Mouse (Mus musculus) bone marrow macrophage, adult 2 months (primary cell): ENCODE results near the gene Ampd3.

Source experiments
- CTCF ChIP-seq: IDR thresholded peaks from 2 replicates; pipeline ENCODE4 v1.5.1; 2012; ENCODE audit warnings: low read depth, mild to moderate bottlenecking, low read length, moderate library complexity
- POLR2A ChIP-seq: IDR thresholded peaks from 2 replicates; pipeline ENCODE4 v1.6.1; 2012; ENCODE audit warnings: mild to moderate bottlenecking, low read depth, low read length, borderline replicate concordance

DNA sequence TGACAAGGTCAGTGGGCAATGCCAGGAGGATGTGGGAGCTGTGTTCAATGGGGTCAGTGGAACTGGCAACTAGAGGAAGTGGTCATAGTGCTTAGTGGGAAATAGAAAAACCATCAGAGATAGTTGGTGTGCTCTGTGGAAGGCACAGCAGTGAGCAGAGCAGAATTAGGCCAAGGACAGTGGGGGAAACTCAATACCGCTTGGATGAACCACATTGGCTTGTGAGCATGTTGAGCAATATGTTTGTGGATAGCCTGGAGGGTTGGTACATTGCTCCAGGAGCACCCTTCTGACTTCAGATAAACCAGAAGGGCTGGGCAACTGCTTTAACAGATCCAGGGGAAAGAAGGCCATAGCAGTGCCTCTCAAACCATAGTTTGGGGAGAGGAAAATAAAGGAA, 80.4 kb downstream of the Ampd3 start:
- TF ChIP-seq POLR2A (no peak), CTCF (no peak)
